Mouse (Mus musculus) cerebellum, adult (tissue): ENCODE data around the gene Cd27.

Experiments
- ATAC-seq: cut with Nextera tagmentation; 2 replicates; pipeline ENCODE4 v1.9.2; 2017; ENCODE audit warnings: mild to moderate bottlenecking, moderate library complexity, mixed read lengths; ENCODE audit not compliant: insufficient number of reproducible peaks, low FRiP score, low TSS enrichment

Cd27 gene

DNA sequence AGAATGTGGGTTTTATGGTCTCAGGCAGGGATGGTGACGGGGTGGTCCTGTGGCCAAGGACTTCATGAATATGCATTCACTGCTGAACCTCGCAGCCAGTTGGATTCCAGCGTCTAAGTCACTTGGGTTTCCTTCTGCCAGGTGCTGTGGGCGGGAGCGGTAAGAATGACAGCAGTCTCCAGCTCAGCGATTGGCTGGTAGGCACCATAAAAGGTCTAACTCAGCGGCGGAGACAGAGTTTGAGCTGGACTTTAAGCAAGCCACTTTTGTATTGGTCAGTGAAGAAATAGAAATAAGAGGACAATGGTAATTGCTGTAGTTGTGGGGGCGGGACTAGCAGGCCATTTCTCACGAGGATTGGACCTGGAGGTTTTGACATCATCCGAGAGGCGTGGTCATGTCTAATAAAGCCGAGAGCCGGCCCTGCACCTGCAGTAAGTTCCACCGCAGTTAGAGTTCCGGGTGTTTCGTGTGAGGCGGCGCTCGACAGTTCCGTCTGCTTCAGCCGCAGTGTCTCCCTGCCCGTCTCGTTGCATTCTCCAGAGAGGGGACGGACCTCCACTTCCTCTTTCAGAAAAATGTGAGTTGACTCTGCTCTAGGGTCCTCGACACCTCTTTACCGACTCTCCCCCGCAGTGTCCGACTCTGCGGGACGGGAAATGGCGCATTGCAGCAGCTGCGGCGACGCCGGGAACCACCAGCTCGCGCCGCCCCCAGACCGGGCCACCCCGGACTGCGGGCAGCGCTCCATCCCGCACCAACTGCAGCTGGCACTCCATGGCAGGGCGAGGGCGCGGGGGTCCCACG lies 21.5 kb downstream of the Cd27 start, which contains the start of gene Vamp1:
Gene Vamp1 (plus strand): TSS at position 404 of the 807 bp plus-strand sequence.
- ATAC-seq: peak; percentile 98

DNA sequence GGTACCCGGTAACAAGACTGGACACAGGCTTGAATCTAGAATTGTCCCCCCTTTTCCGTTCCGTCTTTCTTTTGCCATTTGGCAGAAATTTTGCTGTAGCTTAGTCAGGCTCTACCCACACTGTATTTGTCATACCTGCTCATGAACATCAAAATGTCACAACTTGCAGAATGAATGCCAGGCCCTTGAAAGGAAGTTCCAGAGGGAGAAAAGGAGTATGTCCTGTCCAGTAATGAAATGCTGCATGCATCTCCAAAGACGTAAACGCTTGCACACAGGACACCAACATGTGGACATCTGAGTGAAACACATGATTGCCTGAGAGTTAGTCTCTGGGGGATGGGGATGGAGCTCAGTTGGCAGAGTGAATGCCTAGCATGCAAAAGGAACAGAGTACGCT lies 23.1 kb downstream of the Cd27 start:
- ATAC-seq: no peak

DNA sequence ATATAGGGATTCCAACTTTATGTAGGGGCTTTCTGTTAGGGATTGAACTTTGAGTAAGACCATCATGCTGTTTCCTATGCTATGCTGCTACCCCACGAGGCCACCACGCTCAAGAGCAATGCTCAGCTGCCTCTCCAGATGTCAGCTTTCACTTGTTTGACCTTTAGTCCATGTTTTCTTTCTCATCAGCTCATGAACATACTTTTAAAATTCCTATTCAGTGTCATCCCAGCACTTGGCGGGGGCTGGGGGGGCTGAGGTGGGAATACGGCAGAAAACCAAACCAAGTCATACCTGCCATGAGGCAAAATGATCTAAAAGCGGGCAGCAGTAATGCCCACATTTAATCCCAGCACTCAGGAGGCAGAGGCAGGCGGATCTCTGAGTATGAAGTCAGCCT lies 23.7 kb downstream of the Cd27 start:
- ATAC-seq: no peak

DNA sequence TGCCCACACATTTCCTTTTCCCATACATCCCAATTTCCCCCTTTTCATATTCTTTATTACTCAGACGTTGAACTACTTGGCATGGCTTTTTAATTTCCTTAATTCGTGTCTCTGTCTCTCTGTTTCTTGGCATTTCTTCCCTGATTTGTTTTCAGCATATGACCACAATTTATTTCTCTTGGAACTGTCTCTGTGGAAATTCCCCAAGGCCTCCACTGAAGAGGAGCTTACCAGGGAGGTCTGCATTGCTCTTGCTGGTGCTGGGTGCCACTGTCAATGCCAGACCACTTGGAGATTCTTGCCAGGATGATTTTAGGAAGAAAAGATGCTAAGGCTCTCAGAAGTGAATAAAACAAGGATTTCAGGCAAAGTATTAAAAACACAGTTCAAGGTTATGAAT lies 24.2 kb downstream of the Cd27 start:
- ATAC-seq: no peak

DNA sequence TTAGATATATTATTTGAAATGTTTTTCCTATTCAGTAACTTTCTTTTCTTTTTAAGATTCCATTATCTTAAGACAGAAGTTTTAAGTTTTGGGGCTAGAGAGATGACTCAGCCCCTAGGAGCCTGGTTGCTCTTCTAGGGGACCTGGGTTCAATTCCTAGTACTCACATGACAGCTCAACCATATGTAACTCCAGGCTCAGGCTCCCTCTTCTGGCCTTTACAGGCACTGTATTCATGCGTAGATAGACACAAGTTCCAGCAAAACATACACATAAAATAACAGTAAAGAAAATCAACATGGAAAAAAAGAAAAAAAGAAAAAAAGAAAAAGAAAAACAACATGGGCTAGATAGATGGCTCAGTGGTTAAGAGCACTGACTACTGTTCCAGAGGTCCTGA lies 26.4 kb downstream of the Cd27 start:
- ATAC-seq: no peak

DNA sequence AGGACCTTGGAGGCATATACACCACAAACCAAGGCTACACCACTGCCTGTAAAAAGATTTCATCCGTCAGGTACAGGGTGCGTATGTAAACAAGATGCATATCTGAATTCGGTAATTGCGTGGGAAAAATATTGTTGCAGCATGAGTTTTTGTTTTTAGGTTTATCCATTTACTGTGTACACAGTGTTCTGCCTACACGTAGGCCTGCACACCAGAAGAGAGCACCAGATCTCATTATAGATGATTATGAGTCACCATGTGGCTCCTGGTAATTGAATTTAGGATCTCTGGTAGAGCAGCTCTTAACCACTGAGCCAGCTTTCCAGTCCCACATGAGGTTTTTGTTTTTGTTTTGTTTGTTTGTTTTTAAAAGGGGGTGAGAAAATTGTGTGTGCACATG lies 39.6 kb downstream of the Cd27 start:
- ATAC-seq: no peak

DNA sequence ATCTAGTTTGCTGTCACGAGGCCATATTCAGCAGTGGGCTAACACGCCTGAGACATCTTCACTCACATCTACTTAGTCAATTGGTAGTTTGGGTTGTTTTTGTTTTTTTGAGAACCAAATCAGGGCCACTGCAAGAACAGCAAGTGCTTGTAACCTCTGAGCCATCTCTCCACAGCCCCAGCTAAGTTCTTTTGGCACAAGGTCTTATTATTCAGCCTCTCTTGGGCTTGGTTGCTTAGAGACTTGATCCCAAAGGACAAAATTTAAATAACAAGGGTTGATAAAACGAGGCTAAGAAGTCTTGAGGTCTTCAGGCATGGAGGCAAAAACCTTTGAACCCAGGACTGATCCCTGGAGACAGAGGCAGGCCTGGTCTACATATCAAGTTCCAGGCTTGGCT lies 40.5 kb downstream of the Cd27 start:
- ATAC-seq: no peak

DNA sequence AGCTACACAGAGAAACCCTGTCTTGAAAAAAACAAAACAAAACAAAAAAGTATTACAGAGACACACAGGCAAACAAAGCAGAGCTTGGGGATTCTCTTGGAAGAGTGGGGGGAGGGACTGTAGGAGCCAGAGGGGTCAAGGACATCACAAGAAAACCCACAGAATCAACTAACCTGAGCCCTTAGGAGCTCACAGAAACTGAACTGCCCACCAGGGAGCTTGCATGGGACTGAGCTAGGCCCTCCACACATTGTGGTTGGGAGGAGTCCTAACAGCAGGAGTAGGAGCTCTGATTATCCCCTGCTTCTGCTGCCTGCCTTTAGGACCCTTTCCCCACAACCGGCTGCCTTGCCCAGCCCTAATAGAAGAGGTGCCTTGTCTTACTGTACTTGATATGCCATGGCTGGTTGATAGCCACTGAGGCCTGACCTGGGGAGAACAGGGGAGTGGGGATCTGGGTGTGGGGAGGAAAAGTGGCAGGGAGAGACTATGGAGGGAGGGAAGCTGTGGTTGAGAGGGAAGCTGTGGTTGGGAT lies 41.2 kb downstream of the Cd27 start:
- no peak for ATAC-seq

DNA sequence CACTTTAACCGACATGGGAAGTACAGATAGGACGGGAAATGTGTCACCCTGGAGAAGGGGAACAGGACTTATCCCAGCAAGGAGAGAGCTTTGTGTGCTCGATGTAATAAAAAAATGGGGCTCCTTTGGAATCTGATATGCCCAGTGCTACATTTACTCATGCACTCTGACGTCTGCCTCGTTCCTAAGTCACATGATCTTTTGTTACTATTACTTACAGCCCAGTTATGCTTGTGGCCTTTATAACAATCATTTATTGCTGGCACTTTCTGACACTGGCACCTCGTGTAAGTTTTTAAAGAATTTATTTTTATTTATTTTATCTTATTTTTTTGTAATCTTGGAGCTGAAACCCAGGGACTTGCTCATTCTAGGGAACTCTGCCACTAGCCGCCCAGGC lies 43.4 kb downstream of the Cd27 start:
- ATAC-seq: no peak

DNA sequence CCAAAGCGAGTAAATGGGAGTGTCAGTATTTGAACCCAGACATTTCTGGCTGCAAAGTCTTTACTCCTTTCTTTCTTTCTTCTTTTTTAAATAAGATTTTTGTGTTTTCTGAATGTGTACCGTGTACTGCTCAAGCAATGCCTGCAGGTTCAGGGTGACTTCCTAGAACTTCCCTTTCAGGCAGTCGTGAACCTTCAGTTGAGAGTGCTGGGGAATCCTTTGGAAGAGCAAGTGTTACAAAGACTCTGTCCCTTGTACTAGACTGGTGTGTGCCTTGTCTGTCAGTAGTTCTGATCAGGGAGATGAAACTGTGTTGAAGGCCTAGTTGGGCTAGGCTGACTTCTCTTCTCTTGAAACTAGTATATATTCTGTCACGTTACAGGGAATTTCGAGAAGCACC lies 44.0 kb downstream of the Cd27 start:
- no peak for ATAC-seq

DNA sequence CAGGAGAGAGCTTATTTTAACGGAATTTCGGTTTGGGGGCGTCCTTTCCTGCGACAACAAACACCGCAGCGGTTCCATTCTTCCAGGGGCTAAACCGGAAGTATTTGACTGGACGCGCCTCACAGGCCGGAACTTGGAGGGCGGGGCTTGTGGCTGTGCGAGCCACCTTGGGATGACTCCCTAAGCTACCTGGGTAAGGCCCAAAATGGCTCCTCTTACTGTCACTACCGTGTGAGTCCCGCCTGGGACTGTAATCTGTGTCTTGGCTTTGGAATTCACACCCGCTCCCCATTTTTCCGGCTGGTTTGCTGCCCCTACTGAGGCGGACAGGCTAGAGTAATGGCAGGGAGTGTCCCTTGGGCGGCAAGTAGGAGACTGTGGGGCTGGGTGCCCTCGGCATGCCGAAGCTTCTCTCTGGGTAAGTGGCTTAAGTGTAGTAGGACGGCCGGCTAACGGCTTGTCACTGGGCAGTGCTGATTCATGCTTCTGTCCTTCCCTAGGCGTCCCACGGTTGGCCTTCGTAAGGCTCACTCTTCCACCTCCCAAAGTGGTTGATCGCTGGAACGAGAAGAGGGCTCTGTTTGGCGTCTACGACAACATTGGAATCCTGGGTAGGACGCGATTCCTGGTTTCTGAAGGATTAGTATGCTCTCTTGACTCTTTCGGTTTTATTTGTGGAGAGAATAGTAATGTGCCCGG lies 44.6 kb downstream of the Cd27 start:
- ATAC-seq: peak; percentile 90

DNA sequence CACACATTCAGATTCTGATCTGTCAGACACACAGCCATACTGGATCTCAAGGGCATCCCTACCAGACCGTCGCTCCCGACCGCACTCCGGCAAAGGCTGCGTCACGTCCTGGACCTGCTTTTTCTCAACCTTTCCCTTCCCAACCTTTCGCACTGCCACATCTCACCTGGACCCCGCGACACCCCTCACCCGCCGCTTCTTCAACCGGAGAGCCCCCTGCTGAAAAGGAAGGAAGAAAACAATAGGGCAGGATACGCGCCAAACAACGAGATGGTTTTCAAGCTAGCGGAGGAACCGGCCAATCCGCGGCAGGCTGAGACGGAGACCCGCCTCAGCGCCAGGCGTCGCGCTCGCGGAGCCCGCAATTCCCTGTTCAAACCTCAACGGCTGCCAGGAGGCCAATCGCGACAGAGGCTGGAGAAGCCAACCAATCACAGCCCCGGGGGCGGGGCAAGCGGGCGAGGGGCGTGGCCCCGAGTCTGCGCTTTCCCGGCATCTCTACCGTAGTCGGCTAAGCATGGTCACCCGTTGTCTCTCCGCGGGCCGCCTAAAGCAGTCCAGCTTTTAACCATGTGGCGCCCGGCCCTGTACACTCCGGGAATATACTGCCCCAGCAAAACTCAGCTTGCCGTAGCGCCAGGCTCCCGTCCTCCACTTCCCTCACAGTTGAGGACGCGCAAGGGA lies 45.3 kb downstream of the Cd27 start, which contains the start of the genes Ncapd2 and Mrpl51:
Gene Ncapd2 (minus strand): TSS at position 370 of the 684 bp plus-strand sequence.
Gene Mrpl51 (plus strand): TSS at position 470 of the 684 bp plus-strand sequence.
- ATAC-seq: peak; percentile 94

DNA sequence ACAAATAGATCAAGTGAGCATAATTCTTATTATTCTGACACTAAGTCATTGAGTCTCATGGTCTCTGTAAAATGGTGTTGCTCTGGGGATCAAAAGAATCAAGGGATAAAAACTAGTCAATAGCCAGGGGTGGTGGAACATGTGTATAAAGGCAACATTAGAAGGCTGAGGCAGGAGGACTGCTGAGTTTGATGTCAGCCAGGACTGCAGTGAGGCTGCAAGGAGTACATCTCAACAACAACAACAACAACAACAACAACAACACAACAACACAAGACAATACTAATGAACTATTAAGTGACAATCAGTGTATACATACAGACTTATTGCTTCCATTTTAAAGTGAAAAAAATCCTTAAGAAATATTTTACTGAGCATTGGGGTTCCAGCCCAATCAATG lies 46.0 kb downstream of the Cd27 start:
- no peak for ATAC-seq

DNA sequence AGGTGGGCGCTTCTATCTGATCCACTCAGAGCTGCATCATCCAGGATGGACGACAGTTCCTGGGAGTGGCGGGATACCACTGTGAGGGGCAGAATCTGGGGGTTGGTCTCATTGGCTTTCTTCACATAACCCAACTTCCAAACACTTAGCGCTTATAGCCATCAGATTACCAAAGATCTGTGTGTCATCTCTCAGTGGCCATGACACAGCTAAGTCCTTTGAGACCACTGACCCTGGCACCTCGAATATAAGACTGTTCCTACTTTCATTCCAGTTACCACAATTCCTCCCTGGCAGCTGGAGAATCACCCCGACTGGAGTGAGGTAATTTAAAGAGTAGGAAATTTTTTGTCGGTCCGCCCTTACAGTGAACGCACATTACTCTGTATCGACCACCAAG lies 50.6 kb downstream of the Cd27 start:
- no peak for ATAC-seq
